Mouse (Mus musculus) left cerebral cortex, postnatal 4 days (tissue): ENCODE data around the gene Ttyh2. TPM values are rescaled to one million over a fixed set of nuclear protein-coding genes. Genes with fewer than 3 reads are reported as not detected.

Experiments used
- DNase-seq: peaks from one replicate; pipeline ENCODE4 v3.0.0-alpha.2; 2022
- intact Hi-C: fragments of 180-260 bp; cut with DNase I; formaldehyde crosslinking; loops from one replicate; pipeline ENCODE4 v1.15.1; 2025
- total RNA-seq, 2 experiments: library from RNA; stranded (reverse); gene quantifications; 2 replicates each; pipeline ENCODE4 v1.2.3; 2021

The Ttyh2 gene
- total RNA-seq, 2 experiments from 2014 or later, result 19.9 to 21.4 TPM

DNA sequence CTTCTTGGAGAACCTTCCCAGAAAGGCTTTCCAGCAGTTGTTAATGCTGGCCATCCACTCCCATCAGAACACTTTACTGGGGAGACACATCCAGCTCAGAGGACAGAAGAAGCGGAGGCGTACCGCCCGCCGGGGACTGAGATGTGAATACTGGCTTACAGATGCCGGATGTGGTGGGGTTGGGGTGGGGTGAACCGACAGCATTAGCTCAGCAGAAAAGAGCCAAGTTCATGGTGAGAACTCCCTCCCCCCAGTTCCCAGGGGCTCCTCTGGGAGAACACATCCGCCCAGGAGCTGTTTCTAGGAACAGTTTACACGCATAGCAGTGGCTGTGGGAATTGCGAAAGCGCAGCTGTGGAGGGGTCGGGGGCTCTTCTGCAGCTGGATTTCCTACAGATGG is 24.3 kb downstream of the Ttyh2 start:
- no peak for DNase-seq
- intact Hi-C loops, result no loop called here

- intact Hi-C loops, result no loop called here
- no peak for DNase-seq
Measured at GRCm38 (mm10) chr11:114702311-114702995, 27.2 kb downstream of the Ttyh2 start.

- intact Hi-C loops, result no loop called here
- no peak for DNase-seq
Measured at GRCm38 (mm10) chr11:114702996-114703361, 27.7 kb downstream of the Ttyh2 start.

GRCm38 (mm10) chr11:114704071-114704913 is 29.1 kb downstream of the Ttyh2 start:
- intact Hi-C loops, result no loop called here
- peak; percentile 78 for DNase-seq

GRCm38 (mm10) chr11:114706358-114706757 is 31.1 kb downstream of the Ttyh2 start:
- intact Hi-C loops, result no loop called here
- DNase-seq, result no peak

DNA sequence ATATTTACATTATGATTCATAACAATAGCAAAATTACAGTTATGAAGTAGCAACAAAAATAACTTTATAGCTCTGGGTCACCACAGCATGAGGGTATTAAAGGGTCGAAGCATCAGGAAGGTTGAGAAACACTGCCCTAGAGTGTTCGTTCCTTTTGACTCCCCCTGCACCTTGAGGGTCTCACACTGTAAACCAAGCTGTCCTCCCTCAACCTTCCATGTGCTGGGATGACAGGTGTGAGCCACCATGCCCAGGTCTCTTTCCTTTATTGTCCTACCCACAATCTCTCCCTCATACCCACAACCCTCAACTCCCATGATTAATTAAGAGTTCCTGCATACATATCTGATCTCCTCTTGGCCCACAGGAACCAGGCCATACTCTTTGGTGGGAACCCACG is 36.2 kb downstream of the Ttyh2 start:
- intact Hi-C loops, result no loop called here
- no peak for DNase-seq

DNA sequence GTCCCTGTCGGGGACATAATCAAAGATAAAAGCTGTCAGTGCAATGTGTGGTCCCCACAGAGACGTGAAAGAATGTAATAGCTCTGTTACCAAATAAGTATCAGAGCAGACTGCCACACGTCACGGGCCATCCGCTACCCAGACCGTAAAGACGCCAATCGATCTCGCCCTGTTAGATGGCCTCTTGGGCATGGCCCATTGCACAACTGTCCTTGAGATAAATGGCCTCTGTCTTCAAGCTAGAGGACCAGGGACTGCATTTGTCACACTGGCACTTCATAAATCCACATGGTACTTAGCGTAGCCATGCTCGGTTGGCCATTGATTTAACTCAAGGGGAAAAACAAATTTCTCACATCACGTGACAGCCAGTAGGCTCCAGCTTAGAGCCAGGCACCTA is 36.6 kb downstream of the Ttyh2 start:
- no peak for DNase-seq
- intact Hi-C loops, result no loop called here

GRCm38 (mm10) chr11:114714526-114714925 is 39.3 kb downstream of the Ttyh2 start:
- peak; percentile 30 for DNase-seq
- intact Hi-C loops, result no loop called here

DNA sequence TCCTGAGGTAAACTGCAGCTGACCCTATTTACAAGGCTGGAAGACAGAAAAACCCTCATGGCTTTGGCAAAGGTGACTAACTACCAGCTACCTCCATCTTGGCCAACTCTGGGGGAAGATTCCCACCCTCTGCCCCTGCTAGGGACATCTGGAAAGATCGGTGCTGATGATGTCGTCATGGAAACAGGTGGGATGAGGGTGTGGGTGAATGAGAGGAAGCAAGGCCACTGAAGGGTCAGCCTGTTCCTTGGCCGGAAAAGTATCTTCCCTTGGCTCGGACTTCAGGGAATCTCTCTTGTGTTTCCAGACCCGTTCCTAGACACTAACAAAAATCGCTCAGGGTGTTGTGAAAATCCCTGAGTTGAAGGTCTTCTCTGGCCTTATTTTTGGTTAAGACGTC is 40.3 kb downstream of the Ttyh2 start:
- intact Hi-C loops, result no loop called here
- DNase-seq, result no peak

GRCm38 (mm10) chr11:114720535-114720934 is 45.3 kb downstream of the Ttyh2 start:
- DNase-seq, result no peak
- intact Hi-C loops, result no loop called here

GRCm38 (mm10) chr11:114722438-114722837 is 47.2 kb downstream of the Ttyh2 start:
- DNase-seq, result no peak
- intact Hi-C loops, result no loop called here

DNA sequence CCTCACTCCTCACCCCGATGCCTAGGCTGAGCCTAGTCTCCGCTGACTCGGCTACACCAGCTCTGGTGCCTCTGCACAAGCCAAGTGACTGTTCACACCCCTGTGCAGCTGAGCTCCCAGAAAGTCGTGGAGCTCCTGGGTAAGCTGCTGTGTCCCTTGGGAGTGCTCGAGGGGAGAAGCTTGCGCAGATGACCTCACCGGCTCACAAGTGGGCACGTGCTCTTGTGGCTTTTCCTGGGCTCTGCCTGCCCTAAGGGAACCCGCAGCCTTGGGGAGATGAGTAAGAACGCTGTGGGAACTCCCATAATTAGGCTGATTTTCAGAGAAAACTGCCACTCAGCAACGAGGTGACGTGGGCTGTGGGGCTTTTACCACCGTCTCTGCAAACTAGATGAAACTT is 47.8 kb downstream of the Ttyh2 start:
- DNase-seq, result no peak
- intact Hi-C loops, result no loop called here

GRCm38 (mm10) chr11:114724787-114725590 is 49.8 kb downstream of the Ttyh2 start:
- peak; percentile 23 for DNase-seq
- intact Hi-C loops, result no loop called here

- intact Hi-C loops, result no loop called here
- DNase-seq, result peak; percentile 71
Measured at GRCm38 (mm10) chr11:114726965-114727825, 52.0 kb downstream of the Ttyh2 start, which contains the start of gene Dnaic2. Gene Dnaic2 (plus strand): TSS chr11:114727408.

DNA sequence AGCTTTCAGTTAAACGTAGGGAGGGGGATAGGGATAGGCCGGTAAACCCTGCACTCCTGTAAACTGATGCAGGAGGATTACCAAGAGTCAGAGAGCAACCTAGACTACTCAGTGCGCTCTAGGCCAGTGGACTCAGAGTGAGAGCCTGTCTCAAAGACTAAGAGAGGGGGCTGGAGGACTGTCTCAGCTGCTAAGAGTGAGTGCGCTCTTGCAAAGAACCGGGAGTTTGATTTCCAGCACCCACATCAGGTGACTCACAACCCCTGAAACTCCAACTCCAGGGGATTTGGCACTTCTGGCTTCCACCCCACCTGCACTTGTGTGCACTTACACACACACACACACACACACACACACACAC is 52.6 kb downstream of the Ttyh2 start:
- DNase-seq, result no peak
- intact Hi-C loops, result no loop called here

DNA sequence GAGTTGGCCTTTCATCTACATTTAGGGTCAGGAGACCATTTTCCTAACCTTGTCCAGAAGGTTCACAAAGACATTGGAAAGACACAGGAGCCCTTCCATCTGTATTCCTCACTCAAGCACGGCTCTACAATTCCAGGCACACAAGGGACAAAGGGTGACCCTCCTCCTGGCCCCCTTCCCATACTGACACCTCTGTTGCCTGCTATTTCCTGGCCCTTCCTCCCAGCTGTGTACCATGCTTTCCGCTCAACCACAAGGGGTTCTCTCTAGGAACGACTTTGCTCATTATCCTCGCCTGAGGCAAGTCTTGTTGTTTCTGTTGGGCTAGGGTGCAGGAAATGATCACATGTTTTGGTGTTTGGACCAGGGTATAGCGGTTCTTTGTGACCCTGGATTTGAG is 53.1 kb downstream of the Ttyh2 start:
- DNase-seq, result no peak
- intact Hi-C loops, result no loop called here

GRCm38 (mm10) chr11:114729832-114730363 is 54.7 kb downstream of the Ttyh2 start:
- no peak for DNase-seq
- intact Hi-C loops, result no loop called here

- intact Hi-C loops, result no loop called here
Measured at GRCm38 (mm10) chr11:114731711-114732110, 56.5 kb downstream of the Ttyh2 start.

GRCm38 (mm10) chr11:114732890-114733289 is 57.7 kb downstream of the Ttyh2 start:
- no peak for DNase-seq
- intact Hi-C loops, result no loop called here

More at GRCm38 (mm10) chr11:114731711-114732110, 56.5 kb downstream of the Ttyh2 start:
- DNase-seq, result no peak

- intact Hi-C loops, result no loop called here
- DNase-seq, result no peak
Measured at GRCm38 (mm10) chr11:114736111-114736510, 60.9 kb downstream of the Ttyh2 start.
